Mouse (Mus musculus): Measurements from ENCODE around the gene Olfr1196.
"Not testable (repeated sequence)": the region's sequence is repeated elsewhere in the genome, so short reads cannot be mapped to it uniquely, and the experiment has no call there.

GRCm38 (mm10) chr2:88675328-88675727 lies 29.1 kb downstream of the Olfr1196 start, which contains the start of gene Olfr1193:
- TF ChIP-seq CTCF (conservative IDR thresholded peaks at IDR 0.05; ENCODE audit: insufficient read depth, insufficient read length, low read depth, low read length); POLR2A (IDR thresholded peaks at IDR 0.05; ENCODE audit: low read depth, low read length): not testable (repeated sequence)
